Mouse (Mus musculus) bone marrow macrophage, adult 2 months (primary cell): ENCODE results near the gene Tas2r129.

Experiments used
- CTCF ChIP-seq: IDR thresholded peaks from 2 replicates; pipeline ENCODE4 v1.5.1; 2012; ENCODE audit warnings: low read depth, mild to moderate bottlenecking, low read length, moderate library complexity
- POLR2A ChIP-seq: IDR thresholded peaks from 2 replicates; pipeline ENCODE4 v1.6.1; 2012; ENCODE audit warnings: mild to moderate bottlenecking, low read depth, low read length, borderline replicate concordance

DNA sequence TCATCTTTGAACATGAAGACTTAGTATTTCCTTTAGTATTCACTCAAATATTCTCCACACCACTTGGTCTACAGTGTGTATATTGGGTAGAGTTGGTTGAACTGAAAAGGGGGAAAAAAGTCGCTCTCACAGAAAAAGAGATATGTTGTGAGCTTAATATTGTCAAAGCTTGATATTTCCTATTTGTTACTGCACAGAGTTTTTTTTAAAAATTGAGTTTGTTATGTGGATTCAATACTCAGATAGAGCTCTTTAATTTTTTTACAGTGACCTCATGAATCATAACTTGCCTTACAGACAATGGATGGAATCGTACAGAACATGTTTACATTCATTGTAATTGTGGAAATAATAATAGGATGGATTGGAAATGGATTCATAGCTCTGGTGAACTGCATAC lies at the start of gene Tas2r129:
- no peak for TF ChIP-seq POLR2A
- no peak for TF ChIP-seq CTCF
